Mouse (Mus musculus): ENCODE data around the gene Rbm20. TPM values are rescaled to one million over a fixed set of nuclear protein-coding genes. Genes with fewer than 3 reads are reported as not detected.
A peak's percentile ranks its signal among the peaks of the same experiment; 100 is the strongest.

The Rbm20 gene
- polyA plus RNA-seq (2016; fragmentation: Nextera tagmentation; extraction: Ambion mirVana), result 4.3 and 5.1 TPM in 2 replicates

DNA sequence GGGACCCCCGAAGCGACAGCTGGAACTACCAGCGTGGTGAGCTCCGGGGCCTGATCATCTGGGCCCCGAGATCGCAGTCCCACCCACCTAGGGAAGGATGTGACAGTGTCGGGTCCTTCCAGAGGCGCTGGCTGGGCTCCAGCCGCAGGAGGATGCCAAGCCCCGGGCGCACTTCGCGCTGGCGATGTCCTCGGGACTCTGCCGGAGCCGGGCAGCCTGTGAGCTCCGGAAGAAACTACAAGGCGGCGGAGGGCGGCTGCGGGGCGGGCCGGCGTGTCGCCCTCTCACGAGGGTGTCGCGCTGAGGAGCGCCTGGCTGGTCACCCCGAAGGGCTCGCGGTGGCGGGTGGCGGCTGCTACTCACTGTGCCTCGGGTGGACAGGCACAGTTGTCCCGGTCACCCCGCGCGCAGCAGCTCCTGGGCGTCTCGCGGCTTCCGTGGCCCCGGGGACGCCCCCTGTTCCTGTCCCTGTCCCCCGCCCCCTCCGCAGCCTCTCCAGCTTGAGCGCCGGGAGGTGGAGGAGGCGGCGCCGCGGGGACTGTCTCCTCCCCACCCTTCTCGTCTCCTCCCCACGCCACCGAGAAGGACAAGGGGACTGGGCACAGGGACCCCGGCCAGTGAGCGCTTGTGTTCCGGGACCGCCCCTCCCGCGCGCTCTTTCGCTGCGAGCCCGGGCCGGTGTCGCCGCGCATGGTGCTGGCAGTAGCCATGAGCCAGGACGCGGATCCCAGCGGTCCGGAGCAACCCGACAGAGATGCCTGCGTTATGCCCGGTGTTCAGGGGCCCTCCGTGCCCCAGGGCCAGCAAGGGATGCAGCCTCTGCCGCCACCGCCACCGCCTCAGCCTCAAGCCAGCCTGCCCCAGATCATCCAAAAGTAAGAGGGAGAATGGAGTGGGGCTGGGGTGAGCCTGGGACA lies at the start of gene Rbm20:
TSS of gene Rbm20 (plus strand) at position 589 of the 917 bp plus-strand sequence.
- under 1% methylated on average over 82 of the region's 82 CpGs for WGBS
- Histone ChIP-seq H3K9me3 (no peaks in the 10 kb centered on the region), H3K4me3 (replicated peaks) (peak within 1 kb of the TSS; percentile 64), H3K4me2 (peak within 1 kb of the TSS; percentile 100), H3K9ac (replicated peaks) (peak within 1 kb of the TSS; percentile 68), H3K4me1 (replicated peaks) (peaks cover 14% of the 10 kb centered on the region; the same call in 1 of the 2 replicates), H3K36me3 (no peaks in the 10 kb centered on the region), H3K27ac (peak within 1 kb of the TSS; percentile 45; the same call in 1 of the 2 replicates), H3K27me3 (peaks cover 70% of the 10 kb centered on the region)
- peak; percentile 69; the same call in 1 of the 2 replicates for ATAC-seq (ENCODE audit: insufficient number of reproducible peaks, insufficient read depth, low FRiP score, low TSS enrichment, low read depth)

- H3K36me3 ChIP-seq, result peaks cover 88% of the 10 kb centered on the region
- H3K27me3 ChIP-seq, result no peaks in the 10 kb centered on the region
- H3K4me3 ChIP-seq (replicated peaks), result no peak overlapping the region
- WGBS, result 87% methylated on average over 2 of the region's 2 CpGs
- H3K4me1 ChIP-seq (replicated peaks), result no peaks in the 10 kb centered on the region
- no peaks in the 10 kb centered on the region for H3K9me3 ChIP-seq
- no peak overlapping the region for H3K27ac ChIP-seq
- H3K4me2 ChIP-seq, result no peak overlapping the region
- no peak for ATAC-seq (ENCODE audit: insufficient number of reproducible peaks, insufficient read depth, low FRiP score, low TSS enrichment, low read depth)
- no peak overlapping the region for H3K9ac ChIP-seq (replicated peaks)
These were observed 39.1 kb upstream of the Rbm20 start for GRCm38 (mm10) chr19:53638041-53638440.

DNA sequence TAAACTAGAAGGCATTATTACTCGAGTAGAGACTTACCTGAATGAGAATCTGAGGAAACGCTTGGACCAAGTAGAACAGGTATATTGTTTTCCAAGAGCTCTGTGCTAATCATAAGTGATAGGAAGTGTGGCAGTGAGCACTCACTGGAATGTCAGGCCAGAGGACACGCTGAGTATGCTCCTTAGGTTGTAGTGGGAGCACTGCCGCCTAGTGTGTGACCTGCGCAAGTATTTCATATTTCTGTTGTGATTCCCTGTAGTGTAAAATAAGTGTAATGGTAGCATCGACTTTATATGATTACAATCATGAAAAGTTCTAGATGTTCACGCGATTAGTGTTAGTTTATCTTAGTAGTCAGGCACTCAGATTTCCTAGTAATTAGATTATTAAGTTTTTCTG lies 38.4 kb upstream of the Rbm20 start:
- H3K4me3 ChIP-seq (replicated peaks), result no peak overlapping the region
- H3K27me3 ChIP-seq, result no peaks in the 10 kb centered on the region
- no peaks in the 10 kb centered on the region for H3K9me3 ChIP-seq
- no peak overlapping the region for H3K9ac ChIP-seq (replicated peaks)
- WGBS, result 95% methylated on average over 8 of the region's 8 CpGs
- no peak for ATAC-seq (ENCODE audit: insufficient number of reproducible peaks, insufficient read depth, low FRiP score, low TSS enrichment, low read depth)
- H3K36me3 ChIP-seq, result peaks cover 88% of the 10 kb centered on the region
- no peak overlapping the region for H3K27ac ChIP-seq
- H3K4me2 ChIP-seq, result no peak overlapping the region
- H3K4me1 ChIP-seq (replicated peaks), result no peaks in the 10 kb centered on the region

- H3K36me3 ChIP-seq, result peaks cover 74% of the 10 kb centered on the region
- no peaks in the 10 kb centered on the region for H3K27me3 ChIP-seq
- no peaks in the 10 kb centered on the region for H3K9me3 ChIP-seq
- no peak overlapping the region for H3K9ac ChIP-seq (replicated peaks)
- no peak for ATAC-seq (ENCODE audit: insufficient number of reproducible peaks, insufficient read depth, low FRiP score, low TSS enrichment, low read depth)
- H3K27ac ChIP-seq, result no peak overlapping the region
- H3K4me1 ChIP-seq (replicated peaks), result peaks cover 3% of the 10 kb centered on the region
- WGBS, result 90% methylated on average over 9 of the region's 9 CpGs
- H3K4me2 ChIP-seq, result no peak overlapping the region
- H3K4me3 ChIP-seq (replicated peaks), result no peak overlapping the region
These were observed 33.0 kb upstream of the Rbm20 start for GRCm38 (mm10) chr19:53644020-53644595.

- no peak for ATAC-seq (ENCODE audit: insufficient number of reproducible peaks, insufficient read depth, low FRiP score, low TSS enrichment, low read depth)
- Histone ChIP-seq H3K9ac (replicated peaks) (no peak overlapping the region), H3K36me3 (peaks cover 51% of the 10 kb centered on the region), H3K27me3 (peaks cover 17% of the 10 kb centered on the region), H3K9me3 (no peaks in the 10 kb centered on the region), H3K27ac (no peak overlapping the region), H3K4me3 (replicated peaks) (no peak overlapping the region), H3K4me1 (replicated peaks) (peaks cover 14% of the 10 kb centered on the region), H3K4me2 (no peak overlapping the region)
- 80% methylated on average over 9 of the region's 9 CpGs for WGBS
These were observed 29.8 kb upstream of the Rbm20 start for GRCm38 (mm10) chr19:53647301-53647700.

GRCm38 (mm10) chr19:53648056-53648455 lies 29.1 kb upstream of the Rbm20 start:
- Histone ChIP-seq H3K9ac (replicated peaks) (no peak overlapping the region), H3K27ac (no peak overlapping the region), H3K4me3 (replicated peaks) (no peak overlapping the region), H3K4me2 (no peak overlapping the region), H3K27me3 (peaks cover 22% of the 10 kb centered on the region), H3K9me3 (no peaks in the 10 kb centered on the region), H3K4me1 (replicated peaks) (peaks cover 22% of the 10 kb centered on the region), H3K36me3 (peaks cover 47% of the 10 kb centered on the region)
- 36% methylated on average over 5 of the region's 5 CpGs for WGBS
- ATAC-seq (ENCODE audit: insufficient number of reproducible peaks, insufficient read depth, low FRiP score, low TSS enrichment, low read depth), result no peak

- no peak overlapping the region for H3K4me3 ChIP-seq (replicated peaks)
- H3K4me1 ChIP-seq (replicated peaks), result peaks cover 29% of the 10 kb centered on the region
- H3K9me3 ChIP-seq, result no peaks in the 10 kb centered on the region
- ATAC-seq (ENCODE audit: insufficient number of reproducible peaks, insufficient read depth, low FRiP score, low TSS enrichment, low read depth), result peak; percentile 76
- peaks cover 40% of the 10 kb centered on the region for H3K36me3 ChIP-seq
- H3K9ac ChIP-seq (replicated peaks), result no peak overlapping the region
- 17% methylated on average over 10 of the region's 10 CpGs for WGBS
- H3K27me3 ChIP-seq, result peaks cover 22% of the 10 kb centered on the region
- 0 out of 2 replicates have a peak overlapping the region, but pooled peaks have one; percentile 9 for H3K27ac ChIP-seq
- H3K4me2 ChIP-seq, result peak overlapping the region; percentile 13
These were observed 28.3 kb upstream of the Rbm20 start for GRCm38 (mm10) chr19:53648802-53649236.

DNA sequence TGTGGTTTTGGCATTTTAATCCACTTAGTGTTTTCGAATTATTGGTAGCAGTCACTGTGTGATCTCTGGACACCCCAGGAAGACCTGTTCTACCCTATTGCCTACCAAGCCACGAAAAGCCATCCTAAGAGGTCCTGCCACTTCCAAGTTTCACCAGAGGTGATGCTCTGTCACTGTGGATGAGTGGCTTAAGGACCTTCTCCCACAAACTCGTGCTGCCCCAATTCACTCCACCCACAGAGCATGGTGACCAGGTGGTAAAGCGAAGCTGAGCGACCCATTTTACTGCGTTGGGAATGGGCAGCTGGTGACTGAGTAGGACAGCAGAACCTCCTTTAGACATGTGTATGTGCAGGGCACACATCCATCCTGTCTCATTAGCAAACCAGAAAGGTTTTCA lies 27.7 kb upstream of the Rbm20 start:
- ATAC-seq (ENCODE audit: insufficient number of reproducible peaks, insufficient read depth, low FRiP score, low TSS enrichment, low read depth), result no peak
- Histone ChIP-seq H3K4me1 (replicated peaks) (peaks cover 34% of the 10 kb centered on the region), H3K27me3 (peaks cover 22% of the 10 kb centered on the region), H3K27ac (0 out of 2 replicates have a peak overlapping the region, but pooled peaks have one; percentile 9), H3K9me3 (no peaks in the 10 kb centered on the region), H3K4me2 (peak overlapping the region; percentile 13), H3K36me3 (peaks cover 36% of the 10 kb centered on the region), H3K4me3 (replicated peaks) (no peak overlapping the region), H3K9ac (replicated peaks) (no peak overlapping the region)
- WGBS, result 70% methylated on average over 6 of the region's 6 CpGs

GRCm38 (mm10) chr19:53649802-53650201 lies 27.3 kb upstream of the Rbm20 start:
- H3K4me2 ChIP-seq, result no peak overlapping the region
- WGBS, result 84% methylated on average over 5 of the region's 5 CpGs
- H3K4me3 ChIP-seq (replicated peaks), result no peak overlapping the region
- no peak for ATAC-seq (ENCODE audit: insufficient number of reproducible peaks, insufficient read depth, low FRiP score, low TSS enrichment, low read depth)
- H3K9me3 ChIP-seq, result no peaks in the 10 kb centered on the region
- H3K9ac ChIP-seq (replicated peaks), result no peak overlapping the region
- no peak overlapping the region for H3K27ac ChIP-seq
- peaks cover 22% of the 10 kb centered on the region for H3K27me3 ChIP-seq
- H3K4me1 ChIP-seq (replicated peaks), result peaks cover 39% of the 10 kb centered on the region
- peaks cover 33% of the 10 kb centered on the region for H3K36me3 ChIP-seq

- H3K4me3 ChIP-seq (replicated peaks), result no peak overlapping the region
- 80% methylated on average over 7 of the region's 7 CpGs for WGBS
- H3K27me3 ChIP-seq, result peaks cover 27% of the 10 kb centered on the region
- peaks cover 23% of the 10 kb centered on the region for H3K36me3 ChIP-seq
- peaks cover 41% of the 10 kb centered on the region for H3K4me1 ChIP-seq (replicated peaks)
- H3K9ac ChIP-seq (replicated peaks), result no peak overlapping the region
- H3K9me3 ChIP-seq, result no peaks in the 10 kb centered on the region
- no peak for ATAC-seq (ENCODE audit: insufficient number of reproducible peaks, insufficient read depth, low FRiP score, low TSS enrichment, low read depth)
- no peak overlapping the region for H3K4me2 ChIP-seq
- H3K27ac ChIP-seq, result no peak overlapping the region
These were observed 26.2 kb upstream of the Rbm20 start for GRCm38 (mm10) chr19:53650921-53651320.

DNA sequence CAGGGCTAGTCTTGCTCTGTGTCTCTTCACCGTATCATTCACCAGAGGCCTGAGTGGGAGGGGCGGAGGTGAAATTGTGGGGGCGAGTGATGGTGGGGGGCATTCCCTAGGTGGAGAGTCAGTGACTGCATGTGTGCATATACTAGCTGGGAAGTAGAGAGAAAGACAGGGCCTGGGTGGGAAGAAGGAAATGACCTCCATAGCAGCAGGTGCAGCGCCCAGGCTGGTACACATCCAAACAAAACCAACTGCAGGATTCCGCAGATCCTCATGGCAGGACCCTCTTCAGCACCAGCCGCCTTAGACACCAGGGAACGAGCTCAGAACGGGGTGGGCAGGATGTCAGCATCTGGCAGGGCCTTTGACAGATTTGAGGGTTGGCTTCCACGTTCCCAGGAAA lies 24.8 kb upstream of the Rbm20 start:
- Histone ChIP-seq H3K4me2 (no peak overlapping the region), H3K27me3 (peaks cover 27% of the 10 kb centered on the region), H3K36me3 (peaks cover 10% of the 10 kb centered on the region; the same call in 1 of the 2 replicates), H3K4me1 (replicated peaks) (peaks cover 41% of the 10 kb centered on the region), H3K9ac (replicated peaks) (no peak overlapping the region), H3K4me3 (replicated peaks) (no peak overlapping the region), H3K9me3 (no peaks in the 10 kb centered on the region), H3K27ac (no peak overlapping the region)
- ATAC-seq (ENCODE audit: insufficient number of reproducible peaks, insufficient read depth, low FRiP score, low TSS enrichment, low read depth), result no peak
- WGBS, result 70% methylated on average over 9 of the region's 9 CpGs

Measured in limb, embryonic 12.5 days (tissue).